ENCODE assay signal across 8 mouse cellular contexts in genomic region chr6:6955764-6956561, GRCm38 (mm10). TPM values are rescaled to one million over a fixed set of nuclear protein-coding genes. Genes with fewer than 3 reads are reported as not detected.
DNase-seq lines count a peak whose midpoint lies in the region; ATAC-seq lines count a peak whose summit lies in the region.

Sdhaf3 (plus strand) TSS chr6:6956004.

- under 1% methylated on average over 50 of the region's 52 CpGs for WGBS in hindbrain, embryonic 15.5 days

- peak within 1 kb of the TSS; percentile 79 for H3K27ac ChIP-seq in hindbrain, embryonic 15.5 days (replicated peaks)

- H3K9me3 ChIP-seq in hindbrain, embryonic 15.5 days: no peaks in the 10 kb centered on the region

- ATAC-seq in hindbrain, embryonic 15.5 days (ENCODE audit: low FRiP score, low read depth): peak; percentile 99

- H3K9ac ChIP-seq in hindbrain, embryonic 15.5 days: peak within 1 kb of the TSS; percentile 71

- H3K4me2 ChIP-seq in hindbrain, embryonic 15.5 days: peak within 1 kb of the TSS; percentile 64

- H3K27me3 ChIP-seq in hindbrain, embryonic 15.5 days: peaks cover 4% of the 10 kb centered on the region; the same call in 1 of the 2 replicates

- peak; percentile 97 for DNase-seq in T-cell, adult 2 months (ENCODE audit: low spot score)
- DNase-seq in cerebellum, postnatal 36 days: peak; percentile 93 to 96
- DNase-seq in frontal cortex, postnatal 36 days (ENCODE audit: low spot score in 2 of 2): peak; percentile 94 to 97
- peak; percentile 94 for DNase-seq in left cerebral cortex, adult 11 months (ENCODE audit: low spot score)
- peak; percentile 97 for DNase-seq in lung, postnatal 4 days
- DNase-seq in retina, postnatal 7 days (ENCODE audit: low read depth, low spot score): peak; percentile 97
- peak; percentile 82 for DNase-seq in urinary bladder, adult 2 months (ENCODE audit: low spot score)

- H3K4me3 ChIP-seq in hindbrain, embryonic 15.5 days: peak within 1 kb of the TSS; percentile 74

- no peaks in the 10 kb centered on the region for H3K36me3 ChIP-seq in hindbrain, embryonic 15.5 days

- H3K4me1 ChIP-seq in hindbrain, embryonic 15.5 days (replicated peaks): peaks cover 11% of the 10 kb centered on the region

RNA-seq across cellular contexts. Expression of gene Sdhaf3, which starts in this region (rescaled TPM):
- polyA plus RNA-seq in hindbrain, embryonic 15.5 days (2015; fragmentation: Nextera tagmentation; extraction: Ambion mirVana): 6.7 and 6.8 TPM in 2 replicates
- 1.8 and 1.9 TPM in 2 replicates for polyA plus RNA-seq in urinary bladder, adult 2 months (2012; rRNA removed)

Comparison
In these comparisons a context has a peak if more than half of its experiments do, and no peak if none do; other contexts are left out.
1. Peak in every context shown above with its lines: DNase-seq, ATAC-seq, H3K4me3 ChIP-seq and H3K27ac ChIP-seq.